Mouse (Mus musculus) heart, embryonic 10.5 days (tissue): ENCODE measurements around the gene Copz1. TPM values are rescaled to one million over a fixed set of nuclear protein-coding genes. Genes with fewer than 3 reads are reported as not detected.

Experiments used
- DNase-seq: peaks from one replicate; pipeline ENCODE4 v3.0.0-alpha.2; 2017; ENCODE audit warnings: low spot score
- H3K27ac ChIP-seq: fragments of 300-500 bp; sonication (generic); 2 replicates; pipeline ENCODE4 v1.5.1; 2016; ENCODE audit warnings: mild to moderate bottlenecking
- H3K27me3 ChIP-seq: fragments of 300-500 bp; sonication (generic); 2 replicates; pipeline ENCODE4 v1.6.1; 2016; ENCODE audit warnings: mild to moderate bottlenecking; ENCODE audit not compliant: poor library complexity, insufficient read depth, severe bottlenecking
- H3K36me3 ChIP-seq: fragments of 300-500 bp; sonication (generic); 2 replicates; pipeline ENCODE4 v1.6.1; 2016; ENCODE audit warnings: mild to moderate bottlenecking, moderate library complexity
- H3K4me1 ChIP-seq: fragments of 300-500 bp; sonication (generic); 2 replicates; pipeline ENCODE4 v1.6.1; 2016; ENCODE audit warnings: mild to moderate bottlenecking
- H3K4me3 ChIP-seq: fragments of 300-500 bp; sonication (generic); 2 replicates; pipeline ENCODE4 v1.5.1; 2016; ENCODE audit warnings: mild to moderate bottlenecking, moderate library complexity
- H3K9me3 ChIP-seq: fragments of 300-500 bp; sonication (generic); 2 replicates; pipeline ENCODE4 v1.6.1; 2016; ENCODE audit warnings: mild to moderate bottlenecking, moderate library complexity
- WGBS: fragments of 180-500 bp; shearing (Covaris S2); methylation state at CpG from one replicate; pipeline ENCODE4 v1.1.7; 2016; 5-methylcytosine and 5-hydroxymethylcytosine counted together
- polyA plus RNA-seq: library from polyadenylated mRNA; unstranded; fragments of >200 nt; fragmentation: Nextera tagmentation; extraction: Ambion mirVana; gene quantifications from 2 replicates; pipeline ENCODE4 v1.2.1, GENCODE M21; 2016

Copz1 gene
- polyA plus RNA-seq, 1 experiment from 2014 or later, result 264 TPM

DNA sequence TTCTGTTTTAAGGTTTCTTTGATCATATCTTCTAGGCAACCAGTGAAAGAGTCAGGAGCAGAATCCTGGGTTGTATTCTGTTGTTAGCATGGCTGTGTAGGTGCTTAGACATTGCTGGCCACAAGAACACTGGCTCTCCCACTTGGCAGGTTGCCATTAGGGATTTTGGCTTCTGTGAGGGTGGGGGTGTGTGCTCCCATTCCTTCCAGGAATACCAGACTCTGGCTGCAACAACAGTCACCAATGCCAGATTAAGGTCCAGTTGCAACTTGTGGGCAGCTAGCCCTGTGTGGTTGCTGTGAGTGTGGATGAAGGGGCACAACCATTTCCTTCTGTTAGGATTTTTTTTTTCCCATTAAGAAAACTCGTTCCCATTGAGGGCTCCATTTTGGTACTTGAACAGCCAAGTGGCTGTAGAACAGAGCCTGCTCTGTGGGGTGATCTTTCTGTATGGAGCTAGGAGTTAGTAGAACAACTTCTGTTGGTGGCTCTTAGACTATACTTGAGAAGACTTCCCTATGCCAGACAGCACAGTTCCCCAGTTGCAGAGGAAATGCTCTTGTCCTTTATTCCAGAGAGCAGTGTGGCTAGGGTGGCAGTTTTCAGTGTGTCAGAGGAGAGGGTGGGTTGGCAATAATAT is 13.4 kb downstream of the Copz1 start:
- H3K4me1 ChIP-seq, result peaks cover 19% of the 10 kb centered on the region
- no peak overlapping the region for H3K27ac ChIP-seq
- WGBS, result 90% methylated on average over 1 of the region's 1 CpGs
- no peak overlapping the region for H3K4me3 ChIP-seq
- no peaks in the 10 kb centered on the region for H3K9me3 ChIP-seq
- H3K27me3 ChIP-seq, result no peaks in the 10 kb centered on the region
- DNase-seq, result no peak
- peaks cover 24% of the 10 kb centered on the region for H3K36me3 ChIP-seq

DNA sequence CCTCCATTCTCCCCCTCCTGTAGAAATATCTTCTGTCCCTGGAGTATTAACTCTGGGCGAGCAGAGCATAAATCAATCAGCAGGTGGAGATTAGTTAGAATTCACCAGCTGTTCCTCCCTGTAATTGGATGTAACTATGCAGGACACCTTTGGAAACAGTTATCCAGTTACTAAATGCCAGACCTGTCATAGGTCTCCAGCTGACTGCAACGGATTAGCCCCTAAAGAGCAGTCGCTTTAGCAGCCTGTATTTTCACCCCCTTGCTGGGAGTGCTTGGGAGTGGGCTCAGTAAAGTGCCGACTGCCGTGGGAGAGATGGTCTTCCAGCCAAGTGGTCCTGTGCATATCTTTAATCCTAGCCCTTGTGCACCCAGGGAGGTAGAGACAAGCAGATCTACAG is 17.1 kb downstream of the Copz1 start:
- H3K36me3 ChIP-seq, result peaks cover 55% of the 10 kb centered on the region
- WGBS, result 38% methylated on average over 5 of the region's 5 CpGs
- no peaks in the 10 kb centered on the region for H3K9me3 ChIP-seq
- H3K4me1 ChIP-seq, result peaks cover 18% of the 10 kb centered on the region
- H3K27me3 ChIP-seq, result no peaks in the 10 kb centered on the region
- no peak for DNase-seq
- H3K4me3 ChIP-seq, result no peak overlapping the region
- peak overlapping the region; percentile 16; the same call in 1 of the 2 replicates for H3K27ac ChIP-seq

- Histone ChIP-seq H3K4me1 (peaks cover 11% of the 10 kb centered on the region), H3K36me3 (peaks cover 57% of the 10 kb centered on the region), H3K9me3 (no peaks in the 10 kb centered on the region), H3K27me3 (no peaks in the 10 kb centered on the region), H3K4me3 (no peak overlapping the region), H3K27ac (no peak overlapping the region)
- WGBS, result 69% methylated on average over 6 of the region's 6 CpGs
- no peak for DNase-seq
Observed at GRCm38 (mm10) chr15:103290417-103290816, 17.9 kb downstream of the Copz1 start.

- Histone ChIP-seq H3K4me1 (peaks cover 11% of the 10 kb centered on the region), H3K36me3 (peaks cover 57% of the 10 kb centered on the region), H3K27ac (no peak overlapping the region), H3K27me3 (no peaks in the 10 kb centered on the region), H3K9me3 (no peaks in the 10 kb centered on the region), H3K4me3 (no peak overlapping the region)
- no peak for DNase-seq
- WGBS, result 91% methylated on average over 9 of the region's 9 CpGs
Observed at GRCm38 (mm10) chr15:103290843-103291242, 18.3 kb downstream of the Copz1 start.

GRCm38 (mm10) chr15:103292673-103293345 is 20.3 kb downstream of the Copz1 start:
- Histone ChIP-seq H3K27me3 (no peaks in the 10 kb centered on the region), H3K27ac (no peak overlapping the region), H3K36me3 (peaks cover 77% of the 10 kb centered on the region), H3K9me3 (no peaks in the 10 kb centered on the region), H3K4me1 (peaks cover 16% of the 10 kb centered on the region), H3K4me3 (no peak overlapping the region)
- DNase-seq, result no peak
- WGBS, result 95% methylated on average over 4 of the region's 4 CpGs

GRCm38 (mm10) chr15:103293375-103293774 is 20.9 kb downstream of the Copz1 start:
- Histone ChIP-seq H3K27ac (no peak overlapping the region), H3K4me3 (no peak overlapping the region), H3K4me1 (peaks cover 16% of the 10 kb centered on the region), H3K9me3 (no peaks in the 10 kb centered on the region), H3K36me3 (peaks cover 82% of the 10 kb centered on the region), H3K27me3 (no peaks in the 10 kb centered on the region)
- WGBS, result 93% methylated on average over 2 of the region's 2 CpGs
- no peak for DNase-seq

DNA sequence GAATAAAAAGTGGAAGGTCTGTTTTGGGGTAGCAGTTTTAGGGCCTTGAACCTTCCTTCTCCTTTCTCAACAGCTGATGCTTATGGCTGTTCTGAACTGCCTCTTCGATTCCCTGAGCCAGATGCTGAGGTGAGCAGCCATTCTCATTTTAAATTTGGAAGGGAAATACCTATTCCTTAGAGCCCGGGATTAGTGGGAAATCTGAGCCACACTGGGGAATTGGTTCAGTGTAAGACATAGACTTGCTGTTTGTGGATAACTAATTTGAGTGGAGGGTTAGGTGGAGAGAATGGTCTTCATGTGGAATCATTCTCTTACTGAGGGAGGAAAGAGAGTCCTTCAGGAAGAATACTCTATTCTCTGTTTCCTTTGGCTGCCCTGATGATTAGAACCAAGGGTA is 22.1 kb downstream of the Copz1 start:
- no peaks in the 10 kb centered on the region for H3K9me3 ChIP-seq
- 95% methylated on average over 2 of the region's 2 CpGs for WGBS
- peaks cover 20% of the 10 kb centered on the region for H3K4me1 ChIP-seq
- H3K27ac ChIP-seq, result no peak overlapping the region
- H3K4me3 ChIP-seq, result no peak overlapping the region
- DNase-seq, result no peak
- H3K27me3 ChIP-seq, result no peaks in the 10 kb centered on the region
- H3K36me3 ChIP-seq, result peaks cover 81% of the 10 kb centered on the region

DNA sequence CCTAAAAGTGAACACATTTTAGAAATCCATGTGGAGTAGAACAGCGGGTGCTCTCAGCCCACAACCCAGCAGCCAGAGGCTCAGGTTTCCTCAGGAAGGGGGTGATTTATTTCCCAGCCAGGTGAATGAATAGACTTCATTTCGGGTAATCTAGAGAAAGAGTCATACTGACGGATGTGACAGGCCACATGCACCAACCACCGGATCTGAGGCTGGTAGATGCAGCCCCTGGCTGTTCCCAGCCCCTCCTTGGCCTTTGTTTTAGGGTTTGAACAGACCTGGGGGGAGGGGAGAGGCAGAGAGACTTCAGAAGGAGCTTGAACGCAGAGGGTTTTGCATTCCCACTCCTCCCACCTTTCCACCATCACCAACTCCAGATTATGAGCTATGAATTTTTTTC is 23.3 kb downstream of the Copz1 start:
- H3K36me3 ChIP-seq, result peaks cover 69% of the 10 kb centered on the region
- DNase-seq, result no peak
- H3K4me3 ChIP-seq, result no peak overlapping the region
- H3K9me3 ChIP-seq, result no peaks in the 10 kb centered on the region
- H3K27me3 ChIP-seq, result no peaks in the 10 kb centered on the region
- 24% methylated on average over 5 of the region's 5 CpGs for WGBS
- H3K4me1 ChIP-seq, result peaks cover 30% of the 10 kb centered on the region
- peak overlapping the region; percentile 67 for H3K27ac ChIP-seq

- H3K4me1 ChIP-seq, result peaks cover 45% of the 10 kb centered on the region
Observed at GRCm38 (mm10) chr15:103297313-103297712, 24.8 kb downstream of the Copz1 start.

GRCm38 (mm10) chr15:103298026-103298425 is 25.5 kb downstream of the Copz1 start:
- Histone ChIP-seq H3K4me3 (no peak overlapping the region), H3K9me3 (no peaks in the 10 kb centered on the region), H3K27ac (no peak overlapping the region), H3K4me1 (peaks cover 52% of the 10 kb centered on the region), H3K27me3 (no peaks in the 10 kb centered on the region), H3K36me3 (peaks cover 47% of the 10 kb centered on the region)
- WGBS, result 80% methylated on average over 3 of the region's 3 CpGs
- no peak for DNase-seq

More at GRCm38 (mm10) chr15:103297313-103297712, 24.8 kb downstream of the Copz1 start:
- WGBS, result 80% methylated on average over 6 of the region's 6 CpGs
- no peak for DNase-seq
- H3K36me3 ChIP-seq, result peaks cover 55% of the 10 kb centered on the region
- H3K9me3 ChIP-seq, result no peaks in the 10 kb centered on the region
- no peaks in the 10 kb centered on the region for H3K27me3 ChIP-seq
- H3K4me3 ChIP-seq, result no peak overlapping the region
- H3K27ac ChIP-seq, result no peak overlapping the region

DNA sequence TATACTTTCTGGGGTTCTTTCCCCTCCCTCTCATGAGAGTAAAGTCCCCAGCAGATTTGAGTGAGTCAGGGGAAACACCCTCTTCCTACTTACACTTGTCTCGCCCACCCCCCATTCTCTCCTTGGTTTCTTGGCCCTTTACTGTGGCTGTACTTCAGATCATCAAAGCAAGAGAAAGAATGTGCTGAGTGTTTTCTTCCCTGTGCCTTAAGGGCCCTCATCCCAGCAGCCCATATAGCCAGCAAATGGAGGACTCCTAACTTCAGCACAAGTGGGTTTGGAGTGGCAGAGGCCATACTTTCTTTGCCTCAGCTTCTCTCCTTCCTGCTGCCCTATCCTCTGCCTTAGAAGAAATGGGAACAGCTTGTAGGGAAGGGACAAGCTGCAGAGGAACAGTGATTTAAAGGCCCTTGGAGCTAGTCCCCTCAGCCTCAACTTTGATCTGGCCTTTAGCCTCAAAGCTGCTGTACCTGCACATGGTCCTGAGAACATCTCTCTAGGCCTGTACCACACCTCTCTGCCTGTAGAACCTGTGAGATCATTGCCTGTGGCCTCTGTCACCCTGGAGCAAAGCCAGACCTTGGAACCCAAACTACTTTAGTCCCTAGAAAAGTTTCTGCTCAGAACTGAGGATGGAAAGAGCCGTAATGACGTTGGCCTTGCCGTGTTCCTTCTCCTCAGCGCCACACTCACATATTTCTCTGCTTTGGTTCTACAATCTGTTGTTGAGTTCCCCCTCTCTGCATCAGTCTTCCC is 26.5 kb downstream of the Copz1 start:
- WGBS, result 65% methylated on average over 5 of the region's 5 CpGs
- Histone ChIP-seq H3K27ac (0 out of 2 replicates have a peak overlapping the region, but pooled peaks have one; percentile 12), H3K4me1 (peaks cover 62% of the 10 kb centered on the region), H3K4me3 (no peak overlapping the region), H3K9me3 (no peaks in the 10 kb centered on the region), H3K27me3 (no peaks in the 10 kb centered on the region), H3K36me3 (peaks cover 39% of the 10 kb centered on the region)
- DNase-seq, result no peak

DNA sequence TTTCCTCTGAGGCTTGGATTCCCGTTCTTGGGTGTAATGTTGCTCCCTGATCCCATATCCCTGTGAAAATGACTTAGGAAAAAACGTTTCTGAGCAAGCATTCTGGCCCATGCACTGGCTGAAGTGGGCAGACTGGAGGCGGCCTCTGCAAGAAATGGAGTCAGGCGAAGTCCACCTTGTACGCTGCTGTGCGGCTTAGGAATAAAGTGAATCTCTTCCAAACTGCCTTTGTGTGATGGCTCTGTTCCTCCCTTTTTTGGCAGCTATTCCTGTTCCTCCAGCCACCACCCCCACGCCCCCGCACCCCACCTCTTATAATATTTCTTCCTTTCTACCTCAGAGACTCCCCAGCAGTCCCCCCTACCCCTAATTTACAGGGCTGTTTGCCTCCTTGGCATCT is 27.1 kb downstream of the Copz1 start:
- Histone ChIP-seq H3K27me3 (no peaks in the 10 kb centered on the region), H3K36me3 (peaks cover 37% of the 10 kb centered on the region), H3K9me3 (no peaks in the 10 kb centered on the region), H3K4me3 (peak overlapping the region; percentile 40), H3K27ac (peak overlapping the region; percentile 93), H3K4me1 (peaks cover 68% of the 10 kb centered on the region)
- 50% methylated on average over 8 of the region's 8 CpGs for WGBS
- DNase-seq, result no peak

- peak overlapping the region; percentile 40 for H3K4me3 ChIP-seq
- WGBS, result 10% methylated on average over 18 of the region's 18 CpGs
- peaks cover 69% of the 10 kb centered on the region for H3K4me1 ChIP-seq
- H3K27me3 ChIP-seq, result no peaks in the 10 kb centered on the region
- H3K9me3 ChIP-seq, result no peaks in the 10 kb centered on the region
- peak overlapping the region; percentile 93 for H3K27ac ChIP-seq
- H3K36me3 ChIP-seq, result peaks cover 35% of the 10 kb centered on the region
- DNase-seq, result no peak
Observed at GRCm38 (mm10) chr15:103300067-103300471, 27.6 kb downstream of the Copz1 start.
